Mouse (Mus musculus) neural tube, embryonic 12.5 days (tissue): ENCODE measurements at regions not wholly inside any gene's neighbourhood (a gene's known extent, or its start where the extent isn't known, plus 50 kb on each side); places are given as distances from the start of the nearest gene placed in this dataset.
A peak's percentile ranks its signal among the peaks of the same experiment; 100 is the strongest.

Experiments used
- ATAC-seq: fragments of 200-750 bp; cut with Nextera tagmentation; 2 replicates; pipeline ENCODE4 v1.8.0; 2017; ENCODE audit warnings: low read depth, mild to moderate bottlenecking, moderate TSS enrichment, moderate library complexity; ENCODE audit not compliant: low FRiP score
- H3K27ac ChIP-seq: fragments of 300-500 bp; sonication (generic); 2 replicates; pipeline ENCODE4 v1.5.1; 2016
- H3K27me3 ChIP-seq: fragments of 300-500 bp; sonication (generic); replicated peaks from 2 replicates; pipeline ENCODE4 v1.6.1; 2016; ENCODE audit warnings: mild to moderate bottlenecking
- H3K36me3 ChIP-seq: fragments of 300-500 bp; sonication (generic); 2 replicates; pipeline ENCODE4 v1.6.1; 2016; ENCODE audit warnings: mild to moderate bottlenecking
- H3K4me1 ChIP-seq: fragments of 300-500 bp; sonication (generic); 2 replicates; pipeline ENCODE4 v1.6.1; 2016
- H3K4me2 ChIP-seq: fragments of 300-500 bp; sonication (generic); replicated peaks from 2 replicates; pipeline ENCODE4 v1.6.1; 2016; ENCODE audit warnings: mild to moderate bottlenecking
- H3K4me3 ChIP-seq: fragments of 300-500 bp; sonication (generic); 2 replicates; pipeline ENCODE4 v1.5.1; 2016
- H3K9ac ChIP-seq: fragments of 300-500 bp; sonication (generic); 2 replicates; pipeline ENCODE4 v1.6.1; 2016; ENCODE audit warnings: mild to moderate bottlenecking
- H3K9me3 ChIP-seq: fragments of 300-500 bp; sonication (generic); 2 replicates; pipeline ENCODE4 v1.6.1; 2016; ENCODE audit warnings: mild to moderate bottlenecking
- WGBS: fragments of 180-500 bp; shearing (Covaris S2); methylation state at CpG from one replicate; pipeline ENCODE4 v1.1.7; 2016; 5-methylcytosine and 5-hydroxymethylcytosine counted together

GRCm38 (mm10) chr13:53900406-53901025, 155.0 kb downstream of the Drd1 start:
- Histone ChIP-seq H3K4me1 (peaks cover 8% of the 10 kb centered on the region; the same call in 1 of the 2 replicates), H3K4me2 (no peak overlapping the region), H3K27ac (no peak overlapping the region), H3K4me3 (no peak overlapping the region), H3K9ac (no peak overlapping the region), H3K9me3 (0 out of 2 replicates have a peak, but pooled peaks cover 4% of the 10 kb centered on the region), H3K36me3 (no peaks in the 10 kb centered on the region), H3K27me3 (no peaks in the 10 kb centered on the region)
- ATAC-seq = no peak
- 74% methylated on average over 3 of the region's 3 CpGs for WGBS

GRCm38 (mm10) chr13:53898351-53898750, 157.2 kb downstream of the Drd1 start:
- 0 out of 2 replicates have a peak, but pooled peaks cover 5% of the 10 kb centered on the region for H3K4me1 ChIP-seq
- no peak overlapping the region for H3K4me3 ChIP-seq
- WGBS = 44% methylated on average over 10 of the region's 10 CpGs
- H3K36me3 ChIP-seq = no peaks in the 10 kb centered on the region
- ATAC-seq = no peak
- no peak overlapping the region for H3K27ac ChIP-seq
- H3K9me3 ChIP-seq = 0 out of 2 replicates have a peak, but pooled peaks cover 4% of the 10 kb centered on the region
- 0 out of 2 replicates have a peak overlapping the region, but pooled peaks have one; percentile 18 for H3K4me2 ChIP-seq
- no peaks in the 10 kb centered on the region for H3K27me3 ChIP-seq
- H3K9ac ChIP-seq = no peak overlapping the region

- 0 out of 2 replicates have a peak, but pooled peaks cover 4% of the 10 kb centered on the region for H3K9me3 ChIP-seq
- H3K27ac ChIP-seq = no peak overlapping the region
- no peaks in the 10 kb centered on the region for H3K27me3 ChIP-seq
- H3K4me2 ChIP-seq = no peak overlapping the region
- WGBS = 96% methylated on average over 2 of the region's 2 CpGs
- no peak overlapping the region for H3K9ac ChIP-seq
- 0 out of 2 replicates have a peak, but pooled peaks cover 5% of the 10 kb centered on the region for H3K4me1 ChIP-seq
- no peak overlapping the region for H3K4me3 ChIP-seq
- ATAC-seq = no peak
- H3K36me3 ChIP-seq = no peaks in the 10 kb centered on the region
Measured at GRCm38 (mm10) chr13:53897176-53897575, 158.3 kb downstream of the Drd1 start.

GRCm38 (mm10) chr13:53888411-53888810, 167.1 kb downstream of the Drd1 start:
- Histone ChIP-seq H3K9ac (no peak overlapping the region), H3K36me3 (no peaks in the 10 kb centered on the region), H3K4me3 (no peak overlapping the region), H3K4me2 (no peak overlapping the region), H3K27me3 (no peaks in the 10 kb centered on the region), H3K4me1 (no peaks in the 10 kb centered on the region), H3K27ac (no peak overlapping the region), H3K9me3 (no peaks in the 10 kb centered on the region)
- WGBS = 97% methylated on average over 3 of the region's 3 CpGs
- no peak for ATAC-seq

GRCm38 (mm10) chr13:53885756-53886155, 169.7 kb downstream of the Drd1 start:
- Histone ChIP-seq H3K9ac (no peak overlapping the region), H3K4me1 (no peaks in the 10 kb centered on the region), H3K27ac (no peak overlapping the region), H3K4me2 (no peak overlapping the region), H3K27me3 (no peaks in the 10 kb centered on the region), H3K36me3 (no peaks in the 10 kb centered on the region), H3K4me3 (no peak overlapping the region), H3K9me3 (no peaks in the 10 kb centered on the region)
- WGBS = 85% methylated on average over 10 of the region's 10 CpGs
- no peak for ATAC-seq

GRCm38 (mm10) chr13:53883206-53883605, 172.3 kb downstream of the Drd1 start:
- Histone ChIP-seq H3K36me3 (no peaks in the 10 kb centered on the region), H3K9me3 (no peaks in the 10 kb centered on the region), H3K4me3 (no peak overlapping the region), H3K9ac (no peak overlapping the region), H3K4me1 (no peaks in the 10 kb centered on the region), H3K4me2 (no peak overlapping the region), H3K27ac (no peak overlapping the region), H3K27me3 (no peaks in the 10 kb centered on the region)
- ATAC-seq = no peak
- WGBS = 89% methylated on average over 6 of the region's 6 CpGs

- Histone ChIP-seq H3K27ac (no peak overlapping the region), H3K4me1 (no peaks in the 10 kb centered on the region), H3K9ac (no peak overlapping the region), H3K4me2 (no peak overlapping the region), H3K9me3 (no peaks in the 10 kb centered on the region), H3K4me3 (no peak overlapping the region), H3K27me3 (no peaks in the 10 kb centered on the region), H3K36me3 (no peaks in the 10 kb centered on the region)
- ATAC-seq = no peak
- 66% methylated on average over 10 of the region's 10 CpGs for WGBS
Measured at GRCm38 (mm10) chr13:53880466-53881250, 174.8 kb downstream of the Drd1 start.

- H3K36me3 ChIP-seq = no peaks in the 10 kb centered on the region
Measured at GRCm38 (mm10) chr13:53875546-53875945, 180.0 kb downstream of the Drd1 start.

GRCm38 (mm10) chr13:53865323-53865722, 190.2 kb downstream of the Drd1 start:
- WGBS = 89% methylated on average over 5 of the region's 5 CpGs

More at GRCm38 (mm10) chr13:53875546-53875945, 180.0 kb downstream of the Drd1 start:
- no peak for ATAC-seq
- Histone ChIP-seq H3K9ac (no peak overlapping the region), H3K27me3 (no peaks in the 10 kb centered on the region), H3K4me1 (no peaks in the 10 kb centered on the region), H3K4me3 (no peak overlapping the region), H3K4me2 (no peak overlapping the region), H3K27ac (no peak overlapping the region), H3K9me3 (no peaks in the 10 kb centered on the region)
- 83% methylated on average over 4 of the region's 4 CpGs for WGBS

GRCm38 (mm10) chr13:53862336-53862735, 193.2 kb downstream of the Drd1 start:
- 47% methylated on average over 4 of the region's 4 CpGs for WGBS
- no peaks in the 10 kb centered on the region for H3K36me3 ChIP-seq
- no peak overlapping the region for H3K9ac ChIP-seq
- ATAC-seq = no peak
- H3K4me3 ChIP-seq = no peak overlapping the region
- H3K4me2 ChIP-seq = no peak overlapping the region
- no peak overlapping the region for H3K27ac ChIP-seq
- H3K9me3 ChIP-seq = no peaks in the 10 kb centered on the region
- no peaks in the 10 kb centered on the region; the same call in 1 of the 2 replicates for H3K4me1 ChIP-seq
- H3K27me3 ChIP-seq = no peaks in the 10 kb centered on the region

More at GRCm38 (mm10) chr13:53865323-53865722, 190.2 kb downstream of the Drd1 start:
- Histone ChIP-seq H3K36me3 (no peaks in the 10 kb centered on the region), H3K4me3 (no peak overlapping the region), H3K27ac (no peak overlapping the region), H3K27me3 (no peaks in the 10 kb centered on the region), H3K9ac (no peak overlapping the region), H3K4me2 (no peak overlapping the region), H3K4me1 (no peaks in the 10 kb centered on the region; the same call in 1 of the 2 replicates), H3K9me3 (no peaks in the 10 kb centered on the region)
- ATAC-seq = no peak

GRCm38 (mm10) chr13:53854196-53854595, 201.3 kb downstream of the Drd1 start:
- H3K9me3 ChIP-seq = no peaks in the 10 kb centered on the region
- no peak overlapping the region for H3K27ac ChIP-seq
- H3K27me3 ChIP-seq = no peaks in the 10 kb centered on the region
- H3K9ac ChIP-seq = no peak overlapping the region
- no peak for ATAC-seq
- no peaks in the 10 kb centered on the region for H3K36me3 ChIP-seq
- H3K4me1 ChIP-seq = no peaks in the 10 kb centered on the region
- no peak overlapping the region for H3K4me3 ChIP-seq
- WGBS = 71% methylated on average over 2 of the region's 2 CpGs
- H3K4me2 ChIP-seq = no peak overlapping the region

GRCm38 (mm10) chr13:53850146-53850545, 205.4 kb downstream of the Drd1 start:
- H3K27me3 ChIP-seq = no peaks in the 10 kb centered on the region
- H3K27ac ChIP-seq = no peak overlapping the region
- H3K9ac ChIP-seq = no peak overlapping the region
- H3K4me3 ChIP-seq = no peak overlapping the region
- no peaks in the 10 kb centered on the region for H3K9me3 ChIP-seq
- no peaks in the 10 kb centered on the region for H3K36me3 ChIP-seq
- no peaks in the 10 kb centered on the region for H3K4me1 ChIP-seq
- no peak for ATAC-seq
- H3K4me2 ChIP-seq = no peak overlapping the region
- WGBS = 87% methylated on average over 9 of the region's 9 CpGs
